Mouse (Mus musculus) ES-E14 (cell line): ENCODE measurements around the gene Arhgap19.
A peak's percentile ranks its signal among the peaks of the same experiment; 100 is the strongest.

Source experiments
- CHD2 ChIP-seq: IDR thresholded peaks from 2 replicates; pipeline ENCODE4 v1.6.1; 2014; ENCODE audit warnings: mild to moderate bottlenecking, low read depth, low read length, inconsistent platforms
- HCFC1 ChIP-seq: IDR thresholded peaks from 2 replicates; pipeline ENCODE4 v1.6.1; 2012; ENCODE audit warnings: low read length, inconsistent platforms, borderline replicate concordance; ENCODE audit not compliant: insufficient read depth
- MAFK ChIP-seq: IDR thresholded peaks from 2 replicates; pipeline ENCODE4 v1.6.1; 2014; ENCODE audit warnings: mild to moderate bottlenecking, low read depth, low read length, inconsistent platforms; ENCODE audit not compliant: insufficient read depth
- ZC3H11A ChIP-seq: IDR thresholded peaks from 2 replicates; pipeline ENCODE4 v1.6.1; 2012; ENCODE audit warnings: low read depth, mild to moderate bottlenecking, inconsistent platforms, low read length, borderline replicate concordance
- ZNF384 ChIP-seq: IDR thresholded peaks from 2 replicates; pipeline ENCODE4 v1.6.1; 2012; ENCODE audit warnings: low read depth, low read length, inconsistent platforms

DNA sequence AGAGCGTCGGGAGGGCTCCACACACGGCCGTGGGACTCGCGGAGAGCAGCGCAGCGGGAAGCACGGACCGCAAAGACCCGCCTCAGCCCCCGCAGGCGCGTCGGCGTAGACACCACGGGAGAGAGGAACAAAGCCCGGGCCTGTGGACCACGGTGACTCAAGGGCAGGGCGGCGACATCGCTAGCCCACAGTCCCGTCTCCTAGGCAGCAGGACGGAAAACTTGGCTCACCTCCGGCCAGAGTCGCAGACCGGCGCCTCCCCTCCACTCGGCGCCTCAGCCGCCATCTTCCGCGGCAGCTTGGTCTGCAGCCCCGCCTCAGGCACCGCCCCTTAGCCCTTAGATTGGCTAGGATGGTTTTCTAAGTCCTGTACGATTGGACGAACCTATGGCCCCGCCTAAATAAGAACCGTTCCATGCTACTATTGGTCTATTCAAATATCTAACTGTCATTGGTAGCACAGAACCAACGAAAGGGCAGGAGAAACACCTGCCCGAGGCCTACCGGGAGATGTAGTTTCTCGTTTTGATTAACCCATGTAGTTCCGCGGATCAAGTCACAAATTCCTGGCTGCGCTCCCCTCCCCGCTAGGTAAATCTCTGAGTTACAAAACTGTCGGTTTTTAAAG, at the start of gene Arhgap19:
- TF ChIP-seq ZC3H11A: no peak
- TF ChIP-seq HCFC1: peak; percentile 94
- peak; percentile 59; the same call in 1 of the 2 replicates for TF ChIP-seq CHD2
- no peak for TF ChIP-seq ZNF384
- TF ChIP-seq MAFK: no peak
